Mouse (Mus musculus) midbrain, embryonic 13.5 days (tissue): Measurements from ENCODE around the gene Erc2. TPM values are rescaled to one million over a fixed set of nuclear protein-coding genes. Genes with fewer than 3 reads are reported as not detected.

ENCODE experiments used
- ATAC-seq: fragments of 200-750 bp; cut with Nextera tagmentation; 2 replicates; pipeline ENCODE4 v1.8.0; 2017; ENCODE audit warnings: mild to moderate bottlenecking, moderate TSS enrichment, moderate library complexity
- H3K27ac ChIP-seq: fragments of 300-500 bp; sonication (generic); 2 replicates; pipeline ENCODE4 v1.5.1; 2015; ENCODE audit warnings: inconsistent platforms, mild to moderate bottlenecking, moderate library complexity
- H3K27me3 ChIP-seq: fragments of 300-500 bp; sonication (generic); 2 replicates; pipeline ENCODE4 v1.6.1; 2015; ENCODE audit warnings: mild to moderate bottlenecking, inconsistent platforms
- H3K36me3 ChIP-seq: fragments of 300-500 bp; sonication (generic); 2 replicates; pipeline ENCODE4 v1.6.1; 2015; ENCODE audit warnings: mild to moderate bottlenecking, inconsistent platforms
- H3K4me1 ChIP-seq: fragments of 300-500 bp; sonication (generic); replicated peaks from 2 replicates; pipeline ENCODE4 v1.6.1; 2015; ENCODE audit warnings: inconsistent platforms
- H3K4me2 ChIP-seq: fragments of 300-500 bp; sonication (generic); replicated peaks from 2 replicates; pipeline ENCODE4 v1.6.1; 2015; ENCODE audit warnings: moderate library complexity, mild to moderate bottlenecking, inconsistent platforms
- H3K4me3 ChIP-seq: fragments of 300-500 bp; sonication (generic); replicated peaks from 2 replicates; pipeline ENCODE4 v1.5.1; 2015; ENCODE audit warnings: mild to moderate bottlenecking, inconsistent platforms
- H3K9ac ChIP-seq: fragments of 300-500 bp; sonication (generic); replicated peaks from 2 replicates; pipeline ENCODE4 v1.6.1; 2015; ENCODE audit warnings: mild to moderate bottlenecking, inconsistent platforms
- H3K9me3 ChIP-seq: fragments of 300-500 bp; sonication (generic); 2 replicates; pipeline ENCODE4 v1.6.1; 2016; ENCODE audit warnings: mild to moderate bottlenecking, inconsistent platforms
- WGBS: fragments of 180-500 bp; shearing (Covaris S2); methylation state at CpG from one replicate; pipeline ENCODE4 v1.1.7; 2015; 5-methylcytosine and 5-hydroxymethylcytosine counted together
- polyA plus RNA-seq: library from polyadenylated mRNA; unstranded; fragments of >200 nt; fragmentation: Nextera tagmentation; extraction: Ambion mirVana; gene quantifications from 2 replicates; pipeline ENCODE4 v1.2.1, GENCODE M21; 2015

Gene Erc2
- polyA plus RNA-seq, 1 experiment from 2014 or later: 79.0 TPM

DNA sequence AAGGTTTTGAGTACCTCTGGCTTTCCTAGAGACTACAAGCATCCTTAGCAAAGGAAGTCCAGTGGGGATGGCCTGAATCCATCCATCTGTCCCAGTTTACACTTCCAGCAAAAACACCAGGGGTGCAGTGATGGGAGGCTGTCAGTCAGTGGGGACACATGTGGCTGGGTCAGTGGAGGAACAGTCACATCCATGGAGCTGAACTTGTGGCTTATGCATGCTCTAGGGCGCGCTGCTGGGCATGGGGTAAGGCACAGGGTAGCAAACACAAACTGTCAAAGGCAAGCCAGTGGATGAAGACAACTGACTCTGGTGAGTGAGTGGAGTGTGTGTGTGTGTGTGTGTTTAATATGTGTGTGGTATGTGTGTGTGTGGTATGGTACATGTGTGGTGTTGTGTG lies 881.0 kb downstream of the Erc2 start:
- no peak overlapping the region for H3K9ac ChIP-seq
- no peaks in the 10 kb centered on the region for H3K9me3 ChIP-seq
- H3K36me3 ChIP-seq: no peaks in the 10 kb centered on the region
- no peak overlapping the region for H3K27ac ChIP-seq
- peaks cover 37% of the 10 kb centered on the region for H3K4me1 ChIP-seq
- H3K27me3 ChIP-seq: peaks cover 74% of the 10 kb centered on the region
- ATAC-seq: no peak
- no peak overlapping the region for H3K4me2 ChIP-seq
- WGBS: 76% methylated on average over 2 of the region's 2 CpGs
- no peak overlapping the region for H3K4me3 ChIP-seq

DNA sequence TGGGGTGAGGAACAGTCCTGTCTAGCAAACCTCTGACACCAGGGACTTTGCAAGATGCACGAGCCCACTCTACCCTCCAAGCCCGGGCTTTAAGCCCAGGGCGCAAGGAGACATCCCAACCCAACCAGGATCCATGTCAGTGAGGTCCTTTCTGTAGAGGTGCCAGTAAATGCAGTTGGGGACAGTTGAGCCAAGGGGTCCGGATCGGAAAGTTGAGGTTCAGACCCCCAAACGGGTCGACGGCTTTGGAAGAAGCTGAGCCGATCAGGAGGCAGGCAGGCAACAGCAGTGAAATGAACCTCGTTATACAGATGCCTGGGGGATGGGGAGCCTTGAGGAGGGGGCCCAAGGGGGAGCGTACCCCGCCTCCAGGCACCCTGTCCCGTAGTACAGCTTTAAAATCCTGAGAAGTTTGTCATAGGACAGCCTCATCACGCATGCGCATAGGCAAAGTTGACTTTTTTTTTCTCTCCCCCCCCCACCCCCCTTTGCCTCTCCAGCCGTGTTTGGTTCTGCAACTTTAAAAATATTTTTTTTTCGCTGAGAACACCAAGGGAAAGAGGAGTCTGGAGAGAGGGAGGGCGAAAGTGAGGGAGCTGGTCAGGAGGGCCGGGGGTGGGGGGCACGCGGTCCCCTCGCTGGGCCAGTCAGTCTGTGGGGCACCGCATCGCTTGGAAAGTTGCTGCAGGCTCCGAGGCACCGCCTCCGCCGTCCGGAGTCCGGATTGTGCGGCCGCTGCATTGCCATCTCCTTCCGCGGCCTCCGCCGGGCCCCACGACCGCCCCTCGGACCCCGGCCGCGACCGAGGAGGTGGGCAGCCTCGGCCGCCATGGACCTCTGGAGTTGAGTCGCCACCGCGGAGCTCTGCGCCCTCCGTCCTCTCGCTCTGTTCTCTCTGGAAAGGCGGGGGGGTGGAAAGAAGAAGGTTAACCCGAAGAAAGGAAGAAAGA lies 882.1 kb downstream of the Erc2 start, which contains the start of gene Wnt5a:
Gene Wnt5a, plus strand, starts transcription at position 650 of the 950 bp plus-strand sequence.
- peak within 1 kb of the TSS; percentile 70 for H3K27ac ChIP-seq
- peak; percentile 28; the same call in 1 of the 2 replicates for ATAC-seq
- H3K36me3 ChIP-seq: no peaks in the 10 kb centered on the region
- peak within 1 kb of the TSS; percentile 85 for H3K4me2 ChIP-seq
- H3K4me3 ChIP-seq: peak within 1 kb of the TSS; percentile 54
- no peaks in the 10 kb centered on the region for H3K9me3 ChIP-seq
- peaks cover 48% of the 10 kb centered on the region for H3K4me1 ChIP-seq
- H3K9ac ChIP-seq: peak within 1 kb of the TSS; percentile 69
- peaks cover 84% of the 10 kb centered on the region for H3K27me3 ChIP-seq
- WGBS: 3% methylated on average over 42 of the region's 53 CpGs

DNA sequence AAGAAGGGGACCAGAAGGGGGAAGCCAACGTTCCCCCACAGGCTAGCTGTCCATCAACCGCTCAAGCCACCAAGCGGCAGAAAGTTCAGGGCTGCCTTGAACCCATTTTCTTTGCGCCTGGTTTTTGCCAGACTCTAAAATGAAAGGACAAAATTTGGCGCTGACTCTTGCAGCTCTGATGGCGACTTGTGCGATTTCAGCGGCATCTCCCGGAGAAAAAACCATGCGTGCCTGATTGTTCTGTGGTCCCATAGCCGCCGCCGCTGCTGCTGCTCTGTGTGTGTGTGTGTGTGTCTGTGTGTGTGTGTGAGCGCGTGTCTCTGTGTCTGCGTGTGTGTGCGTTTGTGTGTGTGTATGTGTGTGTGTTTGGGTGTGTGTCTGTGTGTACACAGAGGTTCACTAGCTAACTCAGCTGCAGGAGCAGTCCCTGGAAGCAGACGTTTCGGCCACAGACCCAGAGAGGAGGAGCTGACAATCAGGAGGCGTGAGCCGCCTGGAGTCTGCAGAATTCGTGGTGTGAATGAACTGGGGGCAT lies 882.9 kb downstream of the Erc2 start:
- Histone ChIP-seq H3K4me2 (peak overlapping the region; percentile 85), H3K4me3 (peak overlapping the region; percentile 54), H3K9me3 (no peaks in the 10 kb centered on the region), H3K9ac (peak overlapping the region; percentile 69), H3K4me1 (peaks cover 55% of the 10 kb centered on the region), H3K27me3 (peaks cover 87% of the 10 kb centered on the region), H3K36me3 (no peaks in the 10 kb centered on the region), H3K27ac (peak overlapping the region; percentile 70)
- ATAC-seq: peak; percentile 59; the same call in 1 of the 2 replicates
- under 1% methylated on average over 22 of the region's 22 CpGs for WGBS

DNA sequence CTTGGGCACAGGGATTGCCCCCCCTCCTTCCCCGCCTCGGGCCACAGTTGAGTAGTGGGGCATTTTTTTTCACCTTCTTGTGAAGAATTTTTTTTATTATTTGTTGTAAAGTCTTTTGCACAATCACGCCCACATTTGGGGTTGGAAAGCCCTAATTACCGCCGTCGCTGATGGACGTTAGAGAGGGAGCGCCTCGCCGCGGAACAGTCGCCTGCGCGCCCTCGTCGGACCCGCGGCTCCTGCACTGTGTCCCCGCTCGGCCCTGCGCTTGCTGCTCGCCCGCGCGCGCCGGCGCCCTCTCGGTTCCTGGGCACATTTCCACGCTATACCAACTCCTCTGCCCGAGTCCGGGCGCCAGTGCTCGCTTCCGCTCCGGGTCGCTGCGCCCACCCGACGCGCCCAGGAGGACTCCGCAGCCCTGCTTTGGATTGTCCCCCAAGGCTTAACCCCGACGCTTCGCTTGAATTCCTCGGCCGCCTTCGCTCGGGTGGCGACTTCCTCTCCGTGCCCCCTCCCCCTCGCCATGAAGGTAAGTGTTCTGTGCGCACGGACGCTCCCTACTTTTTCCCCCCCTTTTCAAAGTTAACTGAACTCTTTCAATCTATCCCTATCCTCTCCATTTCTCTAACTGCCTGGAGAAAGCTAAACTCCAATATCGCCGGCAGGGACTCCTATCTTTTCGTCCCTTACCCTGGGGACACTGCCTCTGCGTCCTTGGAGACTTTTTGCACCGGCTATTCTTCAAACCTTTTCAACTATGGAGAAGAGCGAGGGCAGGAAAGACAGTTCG lies 883.6 kb downstream of the Erc2 start:
- Histone ChIP-seq H3K9me3 (no peaks in the 10 kb centered on the region), H3K4me3 (peak overlapping the region; percentile 54), H3K9ac (peak overlapping the region; percentile 69), H3K36me3 (no peaks in the 10 kb centered on the region), H3K27ac (peak overlapping the region; percentile 70), H3K4me2 (peak overlapping the region; percentile 85), H3K27me3 (peaks cover 87% of the 10 kb centered on the region), H3K4me1 (peaks cover 62% of the 10 kb centered on the region)
- peak; percentile 51 for ATAC-seq
- WGBS: under 1% methylated on average over 61 of the region's 62 CpGs

DNA sequence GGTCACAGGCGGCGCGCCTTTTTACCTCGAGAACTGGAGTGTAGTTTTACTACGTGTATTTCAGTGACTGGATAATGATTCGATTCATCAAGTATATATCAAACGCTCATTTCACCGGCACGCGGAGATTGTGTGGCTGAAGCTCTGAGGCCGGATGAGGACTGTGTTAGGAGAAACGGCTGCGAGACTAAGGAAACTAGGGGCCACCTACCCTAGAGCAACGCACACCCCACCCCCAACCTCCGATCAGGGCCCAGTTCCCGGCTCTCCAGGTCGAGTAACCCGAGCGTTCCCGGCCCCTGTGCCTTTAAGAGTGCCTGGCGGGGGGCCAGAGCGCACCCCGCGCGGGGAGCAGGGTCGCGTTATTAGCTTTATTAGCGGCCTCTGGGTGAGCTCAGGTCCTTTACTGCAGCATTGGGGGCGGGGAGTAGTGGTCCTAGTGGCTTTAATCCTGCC lies 884.2 kb downstream of the Erc2 start:
- Histone ChIP-seq H3K4me2 (peak overlapping the region; percentile 85), H3K4me1 (peaks cover 68% of the 10 kb centered on the region), H3K27me3 (peaks cover 87% of the 10 kb centered on the region), H3K9ac (peak overlapping the region; percentile 69), H3K27ac (peak overlapping the region; percentile 70), H3K9me3 (no peaks in the 10 kb centered on the region), H3K36me3 (no peaks in the 10 kb centered on the region), H3K4me3 (peak overlapping the region; percentile 54)
- no peak for ATAC-seq
- WGBS: under 1% methylated on average over 29 of the region's 29 CpGs

DNA sequence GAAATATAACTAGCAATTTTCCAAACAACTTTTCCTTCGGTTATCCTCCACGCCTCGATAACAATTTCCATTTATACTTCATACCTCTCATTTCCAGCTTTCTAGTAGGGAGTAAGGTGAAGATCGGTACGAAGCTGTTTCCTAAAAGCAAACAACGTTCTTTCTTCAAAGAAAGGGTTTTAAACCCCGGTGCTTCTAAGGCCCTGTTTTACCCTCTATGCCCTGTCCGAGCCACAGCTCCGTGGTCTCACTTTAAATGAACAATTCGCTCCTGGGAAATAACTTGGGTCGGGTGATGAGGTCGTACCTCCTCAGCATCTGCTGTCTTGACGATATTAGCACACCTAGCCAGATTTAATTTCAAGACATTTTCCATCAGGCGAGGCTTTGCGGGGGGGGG lies 884.8 kb downstream of the Erc2 start:
- Histone ChIP-seq H3K4me1 (peaks cover 73% of the 10 kb centered on the region), H3K27me3 (peaks cover 85% of the 10 kb centered on the region), H3K36me3 (no peaks in the 10 kb centered on the region), H3K9me3 (no peaks in the 10 kb centered on the region), H3K4me2 (peak overlapping the region; percentile 85), H3K4me3 (peak overlapping the region; percentile 54), H3K27ac (no peak overlapping the region), H3K9ac (peak overlapping the region; percentile 69)
- no peak for ATAC-seq
- under 1% methylated on average over 15 of the region's 15 CpGs for WGBS

DNA sequence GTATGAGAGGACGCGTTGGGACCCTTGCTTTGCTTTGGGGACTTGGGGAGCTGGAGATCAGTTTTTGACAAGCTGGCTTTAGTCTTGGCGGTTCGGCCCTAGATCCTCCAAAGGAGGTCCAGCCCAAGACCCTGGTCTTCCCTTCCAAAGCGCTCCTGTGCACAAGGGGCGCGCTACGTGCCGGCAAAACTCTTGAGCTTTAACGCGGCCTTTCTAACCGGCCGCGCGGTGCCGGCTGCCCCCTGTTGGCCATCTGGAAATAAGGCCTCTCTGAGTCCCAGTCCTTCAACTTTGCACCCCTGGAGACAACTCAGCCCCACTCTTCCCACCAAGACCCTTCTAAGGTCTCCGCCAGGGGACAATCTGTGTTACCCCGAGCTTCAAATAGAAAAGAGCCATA lies 885.2 kb downstream of the Erc2 start:
- Histone ChIP-seq H3K4me1 (peaks cover 73% of the 10 kb centered on the region), H3K36me3 (no peaks in the 10 kb centered on the region), H3K4me2 (peak overlapping the region; percentile 85), H3K27ac (no peak overlapping the region), H3K9me3 (no peaks in the 10 kb centered on the region), H3K4me3 (peak overlapping the region; percentile 54), H3K9ac (0 out of 2 replicates have a peak overlapping the region, but pooled peaks have one; percentile 69), H3K27me3 (peaks cover 85% of the 10 kb centered on the region)
- no peak for ATAC-seq
- WGBS: 1% methylated on average over 18 of the region's 18 CpGs

DNA sequence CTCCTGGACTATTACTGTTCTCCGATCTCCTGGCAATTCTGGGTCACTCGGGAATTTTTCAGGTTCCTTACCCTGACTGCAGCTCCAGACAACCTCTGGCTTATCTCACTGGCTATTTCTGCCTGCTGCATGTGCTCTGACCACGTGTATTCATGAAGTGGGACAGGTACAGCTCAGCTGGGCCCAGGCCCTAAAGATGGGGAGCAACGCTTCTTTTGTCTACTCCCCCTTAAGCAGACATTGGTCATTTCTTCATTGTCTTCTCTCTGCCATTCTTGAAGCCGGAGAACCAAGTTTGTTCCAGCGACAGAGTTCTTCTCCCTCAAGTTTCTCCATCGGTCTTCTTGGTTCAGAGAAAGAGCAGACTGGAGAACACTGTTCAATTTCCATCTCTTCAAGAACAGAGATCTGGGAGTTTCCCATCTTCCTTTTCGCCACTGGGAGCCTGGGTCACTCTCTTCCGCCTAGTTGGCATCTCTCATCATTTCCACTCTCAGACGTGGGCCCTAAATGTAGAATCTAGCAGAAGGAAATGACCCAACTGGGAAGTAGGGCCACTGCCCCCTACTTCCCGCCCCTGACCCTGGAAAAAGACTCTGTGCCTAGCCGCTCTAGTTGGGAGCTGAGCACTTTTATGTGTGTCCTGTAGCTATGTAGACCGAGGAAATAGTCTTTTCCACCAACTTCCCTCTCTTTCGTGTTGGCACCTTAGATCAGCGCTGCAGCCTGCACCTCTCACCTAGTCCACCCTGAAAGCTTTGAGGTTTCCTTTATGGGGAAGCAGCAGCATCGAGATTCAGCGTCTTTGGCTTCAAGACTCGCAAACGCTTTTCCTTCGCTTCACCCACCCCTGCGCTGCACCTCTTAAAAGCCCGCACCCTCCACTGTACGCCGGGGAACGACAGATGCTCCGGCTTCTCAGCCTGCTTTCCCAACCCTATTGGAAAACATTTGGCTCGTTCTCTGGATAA lies 886.3 kb downstream of the Erc2 start:
- 11% methylated on average over 27 of the region's 27 CpGs for WGBS
- no peak for ATAC-seq
- H3K27ac ChIP-seq: no peak overlapping the region
- peak overlapping the region; percentile 85 for H3K4me2 ChIP-seq
- peak overlapping the region; percentile 65 for H3K9ac ChIP-seq
- H3K4me3 ChIP-seq: peak overlapping the region; percentile 54
- H3K4me1 ChIP-seq: peaks cover 73% of the 10 kb centered on the region
- no peaks in the 10 kb centered on the region for H3K36me3 ChIP-seq
- H3K27me3 ChIP-seq: peaks cover 85% of the 10 kb centered on the region
- no peaks in the 10 kb centered on the region for H3K9me3 ChIP-seq

DNA sequence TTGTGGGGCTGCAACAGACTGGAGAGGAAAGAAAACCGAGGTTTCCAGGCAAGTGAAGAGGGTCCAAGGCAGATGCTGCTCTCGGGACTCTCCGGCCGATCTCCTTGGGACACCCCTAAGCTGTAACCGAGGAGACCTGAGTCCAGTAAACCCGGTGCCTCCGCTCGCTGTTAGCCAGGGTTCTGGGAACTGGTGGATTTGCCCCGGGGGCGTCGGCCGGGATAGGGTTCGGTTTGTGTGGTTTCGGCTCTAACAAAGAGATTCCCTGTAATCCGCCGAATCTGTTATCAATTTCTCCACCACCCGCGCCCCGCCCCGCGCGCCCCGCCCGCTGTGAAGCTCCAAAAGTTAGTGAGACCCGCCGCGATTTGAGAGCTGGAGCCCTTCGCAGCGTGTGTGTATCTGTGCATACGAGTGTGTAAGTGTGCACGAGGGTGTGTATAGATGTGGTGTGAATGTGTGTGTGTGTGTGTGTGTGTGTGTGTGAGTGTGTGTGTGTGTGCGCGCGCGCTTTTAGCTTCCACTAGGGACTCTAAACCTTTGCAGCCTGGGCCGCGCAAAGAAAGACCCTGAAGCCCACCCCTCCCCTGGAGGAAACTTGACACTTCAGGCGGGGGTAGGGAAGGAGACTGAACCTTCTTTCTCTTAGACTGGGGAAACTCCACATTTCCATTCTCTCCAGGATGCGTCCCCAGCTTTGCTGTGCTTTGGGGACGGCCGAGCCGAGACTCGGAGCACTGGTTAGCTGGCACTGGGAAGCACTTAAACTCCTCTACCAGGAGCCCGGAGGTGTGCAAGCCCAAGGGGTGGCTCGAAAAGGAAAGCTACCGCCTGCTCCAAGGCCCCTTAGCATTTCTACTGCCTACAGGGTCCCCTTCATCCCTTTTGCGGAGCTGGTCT lies 887.5 kb downstream of the Erc2 start:
- 0% methylated on average over 47 of the region's 47 CpGs for WGBS

More for the DNA sequence above, 887.5 kb downstream of the Erc2 start:
- peaks cover 70% of the 10 kb centered on the region for H3K4me1 ChIP-seq
- peak overlapping the region; percentile 64 for H3K27ac ChIP-seq
- 0 out of 2 replicates have a peak, but pooled peaks have one; percentile 4 for ATAC-seq
- H3K9ac ChIP-seq: peak overlapping the region; percentile 65
- peaks cover 80% of the 10 kb centered on the region for H3K27me3 ChIP-seq
- no peaks in the 10 kb centered on the region for H3K9me3 ChIP-seq
- no peaks in the 10 kb centered on the region for H3K36me3 ChIP-seq
- H3K4me3 ChIP-seq: peak overlapping the region; percentile 54
- peak overlapping the region; percentile 85 for H3K4me2 ChIP-seq
